Mouse (Mus musculus) cerebellum, adult 2 months (tissue): ENCODE measurements around the gene Dock10.

Experiments
- CTCF ChIP-seq: fragments of 200-500 bp; IDR thresholded peaks from 2 replicates; pipeline ENCODE4 v1.5.1; 2011; ENCODE audit warnings: low read depth, mild to moderate bottlenecking, control low read depth, low read length, moderate library complexity, borderline replicate concordance; ENCODE audit not compliant: insufficient read depth
- POLR2A ChIP-seq: fragments of 200-500 bp; IDR thresholded peaks from 2 replicates; pipeline ENCODE4 v1.6.1; 2011; ENCODE audit warnings: low read length, control low read depth, borderline replicate concordance; ENCODE audit not compliant: insufficient read depth

DNA sequence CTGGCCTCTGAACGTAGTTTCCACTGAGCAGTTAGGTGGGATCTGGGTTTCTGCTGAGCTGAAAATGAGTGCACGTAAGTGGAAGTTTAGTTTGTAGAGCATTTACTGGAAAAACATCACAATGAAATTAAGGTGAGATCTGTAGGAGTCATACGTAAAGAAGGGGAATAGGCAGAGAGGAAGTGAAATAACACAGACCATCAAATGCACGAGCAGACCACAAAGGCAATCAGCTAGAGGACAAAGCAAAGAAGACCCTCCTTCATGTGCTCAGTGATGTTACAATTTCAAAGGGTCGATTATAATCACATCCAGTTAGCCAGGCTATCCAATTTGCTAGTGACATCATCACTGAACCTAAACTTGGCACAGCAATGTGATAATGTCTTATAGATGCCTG is 87.3 kb downstream of the Dock10 start:
- TF ChIP-seq POLR2A = no peak
- no peak for TF ChIP-seq CTCF
